Mouse (Mus musculus): ENCODE measurements at regions not wholly inside any gene's neighbourhood (a gene's known extent, or its start where the extent isn't known, plus 50 kb on each side); places are given as distances from the start of the nearest gene placed in this dataset.
"Not testable (repeated sequence)": the region's sequence is repeated elsewhere in the genome, so short reads cannot be mapped to it uniquely, and the experiment has no call there.

DNA sequence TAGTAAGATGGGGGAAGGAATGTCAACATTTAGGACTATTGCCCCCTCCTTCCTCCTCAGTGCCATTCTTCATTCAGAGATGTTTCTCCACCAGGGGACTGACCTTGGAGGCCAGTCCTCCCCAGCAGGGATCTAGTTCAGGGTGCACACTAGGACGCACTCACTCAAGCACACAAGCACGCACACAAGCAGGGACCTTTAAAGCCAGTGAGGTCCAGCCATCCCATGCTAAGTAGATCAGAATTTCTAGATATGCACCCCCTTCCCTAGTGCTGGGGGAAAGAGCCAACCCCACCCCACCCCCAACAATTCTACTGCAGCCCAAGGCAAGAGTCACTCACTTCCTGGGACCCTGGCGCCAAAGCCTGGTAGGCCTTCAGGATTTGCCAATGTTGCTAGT lies 100.8 kb downstream of the Gm15319 start:
- not testable (repeated sequence) for H3K27ac ChIP-seq (replicated peaks); H3K9me3 ChIP-seq; H3K4me3 ChIP-seq; H3K4me1 ChIP-seq (replicated peaks); H3K9ac ChIP-seq; H3K36me3 ChIP-seq; H3K27me3 ChIP-seq; H3K4me2 ChIP-seq
- peak; percentile 81; the same call in 1 of the 2 replicates for ATAC-seq (ENCODE audit: low FRiP score, low read depth)
- 85% methylated on average over 2 of the region's 3 CpGs for WGBS

DNA sequence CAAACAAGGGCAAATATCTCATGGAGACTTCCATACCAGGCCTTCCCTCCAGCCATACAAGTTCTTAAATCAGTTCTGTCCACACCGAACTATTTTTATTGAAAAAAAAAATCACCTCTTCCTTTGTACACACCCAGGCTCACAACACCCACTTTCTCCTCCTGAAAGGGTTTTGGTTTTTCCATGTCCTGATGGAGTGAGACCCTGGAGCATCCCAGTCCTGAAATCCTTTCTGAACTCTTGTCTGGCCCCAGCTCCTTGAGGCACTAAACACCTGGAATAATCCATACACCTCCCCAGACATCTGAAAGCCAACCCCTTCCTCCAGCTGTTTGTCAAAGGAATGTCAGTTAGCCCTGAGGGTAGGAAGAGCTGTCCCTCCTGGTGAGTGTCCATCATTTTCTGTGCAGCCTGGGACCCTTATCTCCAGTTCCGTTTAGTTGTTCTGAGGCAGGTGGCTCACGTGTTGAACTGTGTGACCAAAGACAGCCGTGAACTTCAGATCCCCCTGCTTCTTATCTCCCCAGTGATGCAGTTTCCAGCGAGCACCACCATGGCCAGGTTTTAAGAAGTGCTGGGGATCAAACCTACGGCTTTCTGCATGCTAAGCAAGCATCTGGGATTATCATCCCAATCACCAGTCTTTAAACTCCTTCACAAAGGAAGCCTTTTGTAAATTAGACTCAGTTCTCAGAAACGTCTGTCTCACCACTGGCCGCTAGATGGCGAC lies 101.4 kb downstream of the Gm15319 start:
- not testable (repeated sequence) for H3K9ac ChIP-seq; H3K4me1 ChIP-seq (replicated peaks); H3K27me3 ChIP-seq; H3K36me3 ChIP-seq; H3K9me3 ChIP-seq; H3K4me2 ChIP-seq; H3K4me3 ChIP-seq; H3K27ac ChIP-seq (replicated peaks)
- ATAC-seq (ENCODE audit: low FRiP score, low read depth): peak; percentile 76
- 62% methylated on average over 6 of the region's 9 CpGs for WGBS

DNA sequence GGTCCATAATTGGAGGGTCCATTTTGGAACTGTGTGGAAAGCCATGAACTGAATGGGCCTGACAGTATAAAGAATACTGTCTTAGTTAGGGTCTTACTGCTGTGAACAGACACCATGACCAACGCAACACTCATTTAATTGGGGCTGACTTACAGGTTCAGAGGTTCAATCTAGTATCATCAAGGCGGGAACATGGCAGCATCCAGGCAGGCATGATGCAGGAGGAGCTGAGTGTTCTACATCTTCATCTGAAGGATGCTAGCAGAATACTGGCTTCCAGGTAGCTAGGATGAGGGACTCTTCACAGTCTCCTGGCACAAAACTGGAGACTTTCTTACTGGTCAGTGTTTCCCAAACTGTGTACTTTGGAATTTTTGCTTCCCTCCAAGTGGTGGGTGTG lies 102.0 kb downstream of the Gm15319 start:
- H3K4me3 ChIP-seq; H3K9ac ChIP-seq; H3K9me3 ChIP-seq; H3K4me1 ChIP-seq (replicated peaks); ATAC-seq (ENCODE audit: low FRiP score, low read depth); H3K27ac ChIP-seq (replicated peaks); H3K27me3 ChIP-seq; H3K4me2 ChIP-seq; H3K36me3 ChIP-seq: not testable (repeated sequence)
- WGBS: 84% methylated on average over 2 of the region's 2 CpGs

DNA sequence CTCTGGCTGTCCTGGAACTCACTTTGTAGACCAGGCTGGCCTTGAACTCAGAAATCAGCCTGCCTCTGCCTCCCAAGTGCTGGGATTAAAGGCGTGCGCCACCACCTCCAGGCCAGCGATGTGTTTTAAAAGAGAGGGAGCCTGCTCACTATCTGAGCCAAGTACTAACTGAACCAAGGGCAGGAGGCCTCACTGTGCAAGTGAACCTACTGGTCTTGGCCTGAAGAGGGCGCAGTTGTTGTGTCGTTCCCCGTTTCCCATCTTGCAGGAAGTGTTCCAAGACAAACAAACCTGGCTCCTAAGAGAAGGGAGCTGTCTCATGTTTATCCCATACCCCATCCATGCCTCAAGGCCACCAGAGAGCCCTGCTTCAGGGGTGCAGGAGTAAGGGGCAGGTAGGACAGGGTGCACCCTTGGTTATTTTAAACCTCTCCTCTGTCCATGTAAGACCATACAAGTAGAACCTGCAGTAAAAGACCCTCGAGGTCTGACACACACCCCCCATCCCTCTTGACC lies 102.8 kb downstream of the Gm15319 start:
- not testable (repeated sequence) for H3K4me3 ChIP-seq; H3K4me1 ChIP-seq (replicated peaks); H3K9me3 ChIP-seq; ATAC-seq (ENCODE audit: low FRiP score, low read depth); H3K9ac ChIP-seq; H3K27ac ChIP-seq (replicated peaks); H3K36me3 ChIP-seq; H3K27me3 ChIP-seq; H3K4me2 ChIP-seq
- WGBS: 68% methylated on average over 6 of the region's 7 CpGs

DNA sequence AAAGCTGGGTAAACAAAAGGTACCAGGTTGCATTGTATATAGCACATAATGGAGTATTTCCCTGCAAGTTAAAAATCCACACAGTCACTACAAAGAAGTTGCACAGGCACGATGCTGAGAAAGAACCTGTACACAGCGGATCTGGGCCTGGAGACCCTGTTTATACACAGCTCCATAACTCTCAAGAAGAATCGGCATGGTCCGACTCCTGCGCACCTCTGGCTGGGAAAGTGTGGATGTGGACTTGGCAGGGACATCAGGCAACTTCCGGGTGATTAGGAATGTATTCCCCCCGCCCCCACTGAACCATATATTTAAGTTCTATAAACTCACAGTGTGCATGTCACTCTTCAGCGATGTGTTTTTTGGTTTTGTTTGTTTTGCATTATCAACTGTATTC lies 103.3 kb downstream of the Gm15319 start:
- H3K27ac ChIP-seq (replicated peaks); H3K4me3 ChIP-seq; H3K36me3 ChIP-seq; H3K4me2 ChIP-seq; H3K9me3 ChIP-seq; H3K27me3 ChIP-seq; ATAC-seq (ENCODE audit: low FRiP score, low read depth); H3K9ac ChIP-seq; H3K4me1 ChIP-seq (replicated peaks): not testable (repeated sequence)
- WGBS: 90% methylated on average over 8 of the region's 8 CpGs

All from hindbrain, embryonic 15.5 days (tissue).